Mouse (Mus musculus) testis, postnatal 10 days (tissue): ENCODE data around the gene Sell.
"Not testable (repeated sequence)": the region's sequence is repeated elsewhere in the genome, so short reads cannot be mapped to it uniquely, and the experiment has no call there.

Experiments used
- DNase-seq: peaks from one replicate; pipeline ENCODE4 v3.0.0; 2021; ENCODE audit warnings: low spot score

Gene Sell

GRCm38 (mm10) chr1:164061925-164062324 lies at the start of gene Sell:
Gene Sell, plus strand, starts transcription at chr1:164061982.
- no peak for DNase-seq

GRCm38 (mm10) chr1:164014616-164015015 lies 47.2 kb upstream of the Sell start:
- DNase-seq: no peak

- DNase-seq: no peak
Measured at GRCm38 (mm10) chr1:164018221-164018896, 43.4 kb upstream of the Sell start.

- DNase-seq: no peak
Measured at GRCm38 (mm10) chr1:164019789-164020188, 42.0 kb upstream of the Sell start.

- DNase-seq: not testable (repeated sequence)
Measured at GRCm38 (mm10) chr1:164020746-164021145, 41.0 kb upstream of the Sell start.

GRCm38 (mm10) chr1:164022106-164022505 lies 39.7 kb upstream of the Sell start:
- DNase-seq: not testable (repeated sequence)

- no peak for DNase-seq
Measured at GRCm38 (mm10) chr1:164025685-164026084, 36.1 kb upstream of the Sell start.

GRCm38 (mm10) chr1:164027416-164027815 lies 34.4 kb upstream of the Sell start:
- peak; percentile 53 for DNase-seq

GRCm38 (mm10) chr1:164040385-164041135 lies 21.2 kb upstream of the Sell start:
- DNase-seq: no peak

- DNase-seq: no peak
Measured at GRCm38 (mm10) chr1:164043549-164043948, 18.2 kb upstream of the Sell start.

- DNase-seq: no peak
Measured at GRCm38 (mm10) chr1:164047934-164048333, 13.8 kb upstream of the Sell start, which contains the start of gene Sele. Gene Sele, plus strand, starts transcription at chr1:164048234.

- no peak for DNase-seq
Measured at GRCm38 (mm10) chr1:164053561-164053960, 8.2 kb upstream of the Sell start.

- DNase-seq: no peak
Measured at GRCm38 (mm10) chr1:164054800-164055199, 7.0 kb upstream of the Sell start.

GRCm38 (mm10) chr1:164060071-164060470 lies 1.7 kb upstream of the Sell start:
- DNase-seq: no peak

GRCm38 (mm10) chr1:164061278-164061677 lies 504 bp upstream of the Sell start:
- DNase-seq: no peak

- no peak for DNase-seq
Measured at GRCm38 (mm10) chr1:164062856-164063255, 1.1 kb downstream of the Sell start.

GRCm38 (mm10) chr1:164063745-164064144 lies 2.0 kb downstream of the Sell start:
- DNase-seq: no peak

GRCm38 (mm10) chr1:164069261-164069660 lies 7.5 kb downstream of the Sell start:
- DNase-seq: no peak

GRCm38 (mm10) chr1:164070461-164070860 lies 8.7 kb downstream of the Sell start:
- no peak for DNase-seq

- no peak for DNase-seq
Measured at GRCm38 (mm10) chr1:164071111-164071510, 9.3 kb downstream of the Sell start.

GRCm38 (mm10) chr1:164072001-164072400 lies 10.2 kb downstream of the Sell start:
- no peak for DNase-seq

GRCm38 (mm10) chr1:164073091-164073490 lies 11.3 kb downstream of the Sell start:
- no peak for DNase-seq

- no peak for DNase-seq
Measured at GRCm38 (mm10) chr1:164073803-164074202, 12.0 kb downstream of the Sell start.
